Mouse (Mus musculus): ENCODE data around the gene Itpr2.

- TF ChIP-seq CTCF (IDR thresholded peaks at IDR 0.05; ENCODE audit: extremely low read depth, insufficient read depth, insufficient read length, insufficient replicate concordance) (no peak), POLR2A (IDR thresholded peaks at IDR 0.05; ENCODE audit: low read depth, low read length) (no peak)
Measured at GRCm38 (mm10) chr6:146110425-146110824, 391.6 kb downstream of the Itpr2 start.
